21 mouse cellular contexts compared by ENCODE assay signal in the genomic region with DNA sequence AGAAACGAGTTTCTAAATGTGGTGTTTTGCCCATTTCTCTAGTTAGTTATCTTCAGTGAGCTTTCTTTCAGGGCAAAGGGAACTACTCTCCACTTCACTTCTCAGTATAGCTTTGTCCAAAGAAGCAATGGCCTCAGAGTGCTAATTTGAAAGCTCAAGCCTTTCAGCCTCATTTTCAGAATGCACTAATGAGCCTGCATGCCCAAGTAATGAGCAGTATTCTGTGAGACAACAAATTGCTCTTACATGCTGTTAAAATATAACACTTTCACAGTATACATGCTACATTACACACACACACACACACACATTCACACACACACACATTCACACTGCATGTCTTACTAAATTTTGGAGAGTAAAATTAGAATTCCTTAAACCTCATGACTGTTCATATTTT.
A peak's percentile ranks its signal among the peaks of the same experiment; 100 is the strongest.
DNase-seq lines count a peak whose midpoint lies in the region; ATAC-seq and TF ChIP-seq lines count a peak whose summit lies in the region.
"Had no signal": no experiment of that assay in that cellular context is flagged by ENCODE, and none has a peak within 500 bp of the region (broad histone marks: within the 10 kb centered on the region; RNA-seq: fewer than 3 reads in every experiment).

No protein-coding gene starts in this region.

- H3K27ac ChIP-seq in forebrain, embryonic 15.5 days (replicated peaks), result no peak overlapping the region
- H3K27ac ChIP-seq: embryonic facial prominence, embryonic 13.5 days; gastrocnemius, adult 2 months; hindbrain, embryonic 12.5 days had no signal

- H3K9me3 ChIP-seq in forebrain, embryonic 15.5 days, result no peaks in the 10 kb centered on the region
- H3K9me3 ChIP-seq: embryonic facial prominence, embryonic 13.5 days; hindbrain, embryonic 12.5 days had no signal

- no peak for TF ChIP-seq POLR2A in brain, embryonic 14.5 days (IDR thresholded peaks at IDR 0.05; ENCODE audit: borderline replicate concordance, extremely low read depth, insufficient read depth, insufficient read length, poor library complexity, severe bottlenecking)

- WGBS in forebrain, embryonic 15.5 days, result 21% methylated on average over 1 of the region's 1 CpGs

- no peaks in the 10 kb centered on the region for H3K4me1 ChIP-seq in forebrain, embryonic 15.5 days
- H3K4me1 ChIP-seq: embryonic facial prominence, embryonic 13.5 days; hindbrain, embryonic 12.5 days had no signal

- no peak overlapping the region for H3K4me3 ChIP-seq in forebrain, embryonic 15.5 days
- H3K4me3 ChIP-seq: embryonic facial prominence, embryonic 13.5 days; gastrocnemius, adult 2 months; hindbrain, embryonic 12.5 days had no signal

- H3K36me3 ChIP-seq in forebrain, embryonic 15.5 days, result no peaks in the 10 kb centered on the region
- H3K36me3 ChIP-seq: embryonic facial prominence, embryonic 13.5 days; hindbrain, embryonic 12.5 days had no signal

- peak; percentile 61 for DNase-seq in Muller cell, postnatal 12 days (ENCODE audit: inconsistent ontology term)
- peak; percentile 85 for DNase-seq in brain, embryonic 14.5 days (ENCODE audit: low read depth)
- peak; percentile 81 for DNase-seq in retina, postnatal 1 day
- no peak for DNase-seq in thymus, postnatal 25 days
- DNase-seq in gastrocnemius, postnatal 25 days, result no peak
- no peak for DNase-seq in kidney, postnatal 10 days
- DNase-seq: adrenal gland, adult 8-10 months; cerebellum, adult 18-20 months; cerebellum, adult 9-11 months; cerebellum, postnatal 36 days; gastrocnemius, adult 2 months; gastrocnemius, postnatal 36 days; heart, adult 11 months; heart, postnatal 10 days; heart, postnatal 4 days had no signal

- H3K4me2 ChIP-seq in forebrain, embryonic 15.5 days (replicated peaks), result no peak overlapping the region
- H3K4me2 ChIP-seq: embryonic facial prominence, embryonic 13.5 days; hindbrain, embryonic 12.5 days had no signal

- no peak for TF ChIP-seq CTCF in brain, embryonic 14.5 days (IDR thresholded peaks at IDR 0.05; ENCODE audit: borderline replicate concordance, extremely low read depth, insufficient read depth, insufficient read length)

- no peaks in the 10 kb centered on the region for H3K27me3 ChIP-seq in forebrain, embryonic 15.5 days
- H3K27me3 ChIP-seq: embryonic facial prominence, embryonic 13.5 days; hindbrain, embryonic 12.5 days had no signal

- ATAC-seq in forebrain, embryonic 15.5 days (replicated peaks), result peak; percentile 88
- ATAC-seq: hindbrain, embryonic 16.5 days; inflammation-experienced regulatory T-cells, adult 6 months; intestine, postnatal 0 days had no signal

- no peak overlapping the region for H3K9ac ChIP-seq in forebrain, embryonic 15.5 days (replicated peaks)
- H3K9ac ChIP-seq: embryonic facial prominence, embryonic 13.5 days; hindbrain, embryonic 12.5 days had no signal

Comparison
In these comparisons a context has a peak if more than half of its experiments do, and no peak if none do; other contexts are left out.
1. DNase-seq: peak in Muller cell, postnatal 12 days (single experiment), brain, embryonic 14.5 days (single experiment) and retina, postnatal 1 day (single experiment); none in thymus, postnatal 25 days (single experiment), gastrocnemius, postnatal 25 days (single experiment) and kidney, postnatal 10 days (single experiment).